Mouse (Mus musculus) T-cell, adult 66 days (primary cell): Measurements from ENCODE around the gene AW011738. TPM values are rescaled to one million over a fixed set of nuclear protein-coding genes. Genes with fewer than 3 reads are reported as not detected.

Experiments used
- total RNA-seq, 2 experiments: library from RNA; stranded (reverse); gene quantifications; 3 replicates in 1 of 2; 4 replicates in 1 of 2; pipeline ENCODE4 v1.2.4; 2023

Gene AW011738
- total RNA-seq, result 1 to 10 TPM; 7.8 to 9.5 TPM

DNA sequence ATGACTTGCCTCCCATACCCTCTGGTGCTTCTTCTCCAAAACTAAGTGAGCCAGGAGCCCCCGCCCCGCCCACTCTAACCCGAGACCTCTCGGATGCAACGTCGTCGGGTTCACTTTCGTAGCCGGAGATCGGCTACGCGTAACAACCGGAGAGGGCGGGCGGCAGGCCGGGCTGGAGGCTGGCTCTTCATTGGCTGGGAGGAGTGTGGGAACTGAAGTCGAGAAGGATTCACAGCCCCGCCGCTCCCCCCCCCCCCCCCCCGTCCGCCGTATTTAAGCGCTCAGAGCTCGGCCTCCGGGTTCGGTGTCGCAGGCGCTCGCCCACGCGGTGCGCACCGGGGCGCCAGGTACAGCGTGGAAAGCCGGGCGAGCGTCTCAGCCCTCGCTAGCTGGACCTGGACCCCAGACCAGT, at the start of gene AW011738:
TSS of gene AW011738 (plus strand) at position 304 of the 412 bp plus-strand sequence.

DNA sequence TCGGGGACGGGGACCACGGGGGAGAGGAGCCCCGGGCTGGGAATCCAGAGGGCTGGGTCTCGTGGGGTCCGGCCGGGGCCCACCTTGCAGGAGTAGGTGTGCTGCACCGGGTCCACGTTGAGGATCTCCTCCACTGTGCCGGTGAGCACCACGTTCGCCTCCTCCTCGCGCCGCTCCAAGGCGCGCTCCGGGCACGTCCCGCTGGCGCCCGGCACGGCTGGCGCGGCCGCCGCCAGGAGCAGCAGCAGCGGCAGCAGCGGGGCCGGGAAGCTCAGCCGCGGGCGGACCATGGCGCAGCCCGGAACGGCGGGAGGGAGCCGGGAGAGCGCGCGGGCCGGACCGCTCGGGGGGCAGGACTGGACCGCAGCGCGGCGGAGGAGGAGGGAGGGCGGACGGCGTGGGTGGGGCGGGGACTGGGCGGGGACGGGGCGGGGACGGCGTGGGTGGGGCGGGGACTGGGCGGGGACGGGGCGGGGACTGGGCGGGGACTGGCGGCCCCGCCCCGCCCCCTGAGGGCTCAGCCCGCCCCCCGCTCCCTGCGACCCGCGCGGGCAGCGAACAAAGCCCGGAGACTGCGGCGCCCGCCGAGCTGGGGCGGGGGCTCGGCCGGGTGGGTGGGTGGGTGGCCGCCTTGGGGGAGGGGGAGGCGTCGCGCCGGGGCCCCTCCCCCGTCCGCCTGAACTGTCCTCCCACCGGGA, 5.8 kb upstream of the AW011738 start, which contains the start of gene Agrn:
TSS of gene Agrn (minus strand) at position 358 of the 698 bp plus-strand sequence.

DNA sequence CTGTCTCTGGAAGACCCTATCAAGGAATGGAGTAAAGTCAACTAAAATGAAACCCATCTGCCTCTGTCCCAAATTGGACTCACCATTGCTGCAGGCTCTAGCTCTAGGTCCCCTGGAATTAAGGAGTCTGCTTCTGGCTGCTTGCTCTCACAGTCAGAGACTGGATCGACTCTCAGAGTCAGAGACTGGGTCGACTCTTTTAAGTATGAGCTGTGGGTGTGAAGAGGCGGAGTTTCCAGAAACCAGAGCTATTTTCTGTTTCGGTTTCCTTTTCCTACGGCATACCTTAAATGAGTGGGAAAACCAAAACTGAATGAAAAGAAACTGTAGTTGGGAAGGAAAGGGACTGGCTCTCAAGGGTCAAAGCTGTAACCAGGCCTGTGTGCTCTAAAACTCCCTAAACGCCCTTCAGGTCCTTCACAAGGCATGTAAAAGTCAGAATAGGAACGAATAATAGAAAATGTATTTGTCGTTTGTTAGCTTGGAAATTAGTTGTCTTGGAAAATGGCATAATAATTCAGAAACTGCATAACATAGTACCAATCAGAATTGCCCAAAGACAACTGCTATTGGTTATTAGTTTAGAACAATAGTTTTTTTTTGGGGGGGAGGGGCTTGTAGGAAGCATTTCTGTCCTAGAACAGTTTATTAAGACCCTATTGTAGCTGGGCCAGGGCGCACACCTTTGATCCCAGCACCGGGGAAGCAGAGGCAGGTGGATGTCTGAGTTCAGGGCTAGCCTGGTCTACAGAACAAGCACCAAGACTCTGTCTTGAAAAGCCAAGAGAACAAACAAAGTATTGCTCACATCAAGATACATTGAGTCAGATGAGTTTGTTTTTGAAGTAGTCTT, 2.3 kb upstream of the AW011738 start, which contains the start of gene Isg15:
TSS of gene Isg15 (minus strand) at position 196 of the 853 bp plus-strand sequence.

DNA sequence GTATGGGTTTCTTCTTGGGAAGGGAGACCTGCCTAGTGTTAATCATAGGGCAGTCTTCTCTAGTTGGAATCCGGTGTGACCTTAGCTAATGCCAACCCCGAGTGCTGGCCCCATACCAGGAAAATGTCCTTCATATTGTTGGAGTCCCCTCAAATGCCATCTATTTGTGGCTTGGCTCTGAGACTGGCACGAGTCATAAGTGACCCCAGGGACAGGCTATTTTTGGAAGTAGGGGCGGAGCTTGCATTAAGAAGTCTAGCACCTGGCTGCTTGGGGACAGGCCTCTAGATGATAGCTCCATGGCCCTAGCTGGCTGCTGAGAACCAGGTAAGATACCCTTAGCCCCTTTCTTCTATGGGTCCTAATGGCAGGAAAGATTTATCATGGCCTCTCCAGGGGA, 12.5 kb downstream of the AW011738 start, which contains the start of gene Perm1:
TSS of gene Perm1 (plus strand) at position 220 of the 400 bp plus-strand sequence.

DNA sequence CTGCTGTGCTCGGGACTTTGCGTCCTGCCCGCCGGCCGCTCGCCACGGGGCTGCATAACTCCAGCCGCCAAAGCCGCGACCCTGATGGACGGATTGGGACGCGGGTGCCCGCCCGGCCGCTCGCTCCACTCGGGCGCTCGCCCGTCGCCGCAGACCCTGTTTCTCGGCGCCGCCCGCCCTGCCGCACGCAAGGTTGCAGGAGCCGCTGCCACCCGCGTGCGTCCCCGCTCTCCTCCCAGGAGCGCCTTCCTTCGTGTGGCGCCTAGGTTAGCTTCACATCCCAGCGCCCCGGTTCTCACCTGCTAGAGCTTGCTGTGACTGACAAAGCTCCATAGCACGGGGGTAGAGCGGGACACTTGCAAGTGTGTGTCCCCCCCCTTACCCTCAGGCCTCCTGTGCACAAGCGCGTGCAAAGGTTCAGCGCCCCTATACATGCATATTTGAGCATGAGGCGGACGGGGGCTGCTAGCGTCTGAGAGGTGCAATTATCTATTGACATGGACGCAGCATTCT, 31.7 kb downstream of the AW011738 start, which contains the start of gene Plekhn1:
TSS of gene Plekhn1 (minus strand) at position 157 of the 513 bp plus-strand sequence.

DNA sequence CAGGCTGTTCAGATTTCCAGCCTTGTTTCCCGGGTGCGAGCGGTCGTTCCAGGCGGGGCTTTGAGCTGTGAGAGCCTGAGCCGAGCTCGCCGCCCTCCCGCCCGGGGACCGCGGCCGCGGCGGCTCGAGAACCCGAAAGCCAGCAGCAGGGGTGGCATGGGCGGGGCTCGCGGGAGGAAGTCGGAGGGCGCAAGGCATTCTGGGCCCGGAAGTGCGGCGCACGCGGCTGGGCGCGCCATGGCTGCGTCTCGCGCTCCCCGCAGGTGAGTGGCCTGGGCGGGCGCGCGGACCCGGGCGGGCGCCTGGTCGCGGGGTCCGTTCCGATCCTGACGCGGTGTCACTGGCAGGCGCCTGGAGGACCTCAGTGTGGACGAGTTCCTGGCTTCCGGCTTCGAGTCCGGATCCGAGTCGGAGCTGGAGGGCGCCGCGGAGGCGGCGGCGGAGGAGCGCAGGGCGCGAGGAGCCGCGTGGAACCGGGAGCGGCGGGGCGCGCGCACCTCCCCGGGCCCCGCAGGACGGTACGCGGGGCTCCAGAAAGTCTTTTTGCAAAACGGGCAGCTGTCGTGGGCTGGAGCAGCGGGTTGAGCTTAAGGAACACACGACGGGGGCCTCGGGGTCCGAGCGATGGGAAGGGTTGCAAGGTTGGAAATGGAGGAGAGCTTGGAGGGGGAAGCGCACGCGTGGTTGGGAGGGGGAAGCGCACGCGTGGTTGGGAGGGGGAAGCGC, 32.9 kb downstream of the AW011738 start, which contains the start of gene Noc2l:
TSS of gene Noc2l (plus strand) at position 203 of the 726 bp plus-strand sequence.

Other genes starting within 250 kb of the AW011738 start
- gene C1qtnf12, start 241.0 kb upstream of the AW011738 start, total RNA-seq, result 1 to 10 TPM; 6.3 to 7.8 TPM
- 1 to 10 TPM; 3.8 to 4.4 TPM for gene B3galt6, start 210.7 kb upstream of the AW011738 start, total RNA-seq
- 100 to 1,000 TPM; 204 to 233 TPM for gene Sdf4, start 210.4 kb upstream of the AW011738 start, total RNA-seq
- gene Tnfrsf4, start 189.5 kb upstream of the AW011738 start, total RNA-seq, result 10 to 100 TPM; 25.0 to 30.6 TPM
- gene Tnfrsf18, start 177.1 kb upstream of the AW011738 start, total RNA-seq, result 10 to 100 TPM; 45.0 to 65.5 TPM
- not detected for gene Ttll10, start 143.9 kb upstream of the AW011738 start, total RNA-seq
- gene 9430015G10Rik, start 93.3 kb upstream of the AW011738 start, total RNA-seq, result 10 to 100 TPM; 41.6 to 44.0 TPM
- 1 to 10 TPM; 1.5 TPM for gene Rnf223, start 72.8 kb upstream of the AW011738 start, total RNA-seq
- 1 to 10 TPM; 6.5 to 7.6 TPM for gene Agrn, start 5.8 kb upstream of the AW011738 start, total RNA-seq
- 10 to 100 TPM; 11.6 to 19.5 TPM for gene Isg15, start 2.5 kb upstream of the AW011738 start, total RNA-seq
- gene Perm1, start 12.6 kb downstream of the AW011738 start, total RNA-seq, result under 1 TPM; 0.32 to 0.39 TPM
- gene Plekhn1, start 31.6 kb downstream of the AW011738 start, total RNA-seq, result 10 to 100 TPM; 48.7 to 52.1 TPM
- 10 to 100 TPM; 96.9 to 97.6 TPM for gene Noc2l, start 32.7 kb downstream of the AW011738 start, total RNA-seq
- gene Samd11, start 52.4 kb downstream of the AW011738 start, total RNA-seq, result 1 to 10 TPM; 1.6 to 4.0 TPM
- not detected for gene Vmn2r-ps159, start 127.8 kb downstream of the AW011738 start, total RNA-seq